Mouse (Mus musculus): ENCODE measurements at regions not wholly inside any gene's neighbourhood (a gene's known extent, or its start where the extent isn't known, plus 50 kb on each side); places are given as distances from the start of the nearest gene placed in this dataset.
A peak's percentile ranks its signal among the peaks of the same experiment; 100 is the strongest.

DNA sequence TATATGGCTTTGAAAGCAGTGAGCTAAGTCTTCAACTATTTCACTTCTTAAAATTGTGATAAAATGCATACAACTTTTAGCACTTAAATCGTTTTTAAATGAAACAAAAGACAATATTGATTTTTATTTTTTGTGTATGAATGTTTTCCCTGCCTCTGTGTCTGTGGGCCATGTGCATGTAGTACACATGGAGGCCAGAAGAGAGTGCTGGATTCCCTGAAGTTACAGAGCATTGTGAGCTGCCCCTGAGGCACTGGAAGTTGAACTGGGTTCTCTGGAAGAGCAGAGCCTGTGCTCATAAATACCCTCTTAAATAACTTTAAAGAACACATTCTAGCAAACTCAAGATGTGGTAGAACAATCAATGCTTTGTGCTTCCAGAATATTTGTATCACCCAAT, 61.8 kb upstream of the Gm6812 start:
- DNase-seq = peak; percentile 34

GRCm38 (mm10) chrX:68953298-68953697, 60.4 kb upstream of the Gm6812 start:
- DNase-seq = no peak

- DNase-seq = no peak
Measured at GRCm38 (mm10) chrX:68950730-68951129, 57.9 kb upstream of the Gm6812 start.

DNA sequence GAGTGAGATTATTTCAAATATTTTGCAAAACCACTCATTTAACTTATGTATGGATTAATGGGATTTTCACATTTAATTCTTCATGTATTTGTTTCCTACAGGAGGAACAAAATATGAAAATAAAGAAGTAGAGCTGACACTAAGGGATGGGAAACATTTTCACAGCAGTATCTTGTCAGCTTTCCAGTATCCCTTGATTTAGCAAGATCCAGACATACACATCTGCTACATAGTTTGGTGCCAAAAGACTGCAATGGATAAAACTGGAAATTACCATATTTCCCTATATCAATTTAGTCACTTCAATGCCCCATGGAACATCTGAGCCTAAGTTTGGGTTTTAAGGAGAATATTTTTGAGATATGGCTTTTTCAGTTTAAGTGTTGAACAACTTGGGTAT, 52.9 kb upstream of the Gm6812 start:
- DNase-seq = no peak

All from heart, adult 11 months (tissue).